ENCODE assay signal across 8 mouse cellular contexts in genomic region chr17:73174083-73174562, GRCm38 (mm10).
DNase-seq lines count a peak whose midpoint lies in the region; ATAC-seq and TF ChIP-seq lines count a peak whose summit lies in the region.

No protein-coding gene starts in this region.

- no peak overlapping the region for H3ac ChIP-seq in myocyte (ENCODE audit: control insufficient read depth, insufficient read length)

- H3K9ac ChIP-seq in embryonic facial prominence, embryonic 11.5 days (replicated peaks; ENCODE audit: low read length): no peak overlapping the region
- no peak overlapping the region for H3K9ac ChIP-seq in stomach, postnatal 0 days (ENCODE audit: low read length)

- no peak for ATAC-seq in Patski
- ATAC-seq in embryonic facial prominence, embryonic 11.5 days (replicated peaks; ENCODE audit: insufficient number of reproducible peaks, low FRiP score, low TSS enrichment, low read depth): no peak
- ATAC-seq in stomach, postnatal 0 days (ENCODE audit: low FRiP score, low TSS enrichment): peak; percentile 49; the same call in 1 of the 2 replicates

- peak in 1 of 2 experiments; percentile 30 for DNase-seq in layer of hippocampus, adult 2 months (ENCODE audit: low spot score in 2 of 2)
- DNase-seq in layer of hippocampus, adult 9-10 months (ENCODE audit: low spot score): no peak
- no peak for DNase-seq in Patski (ENCODE audit: low read depth, low spot score)
- peak; percentile 35 for DNase-seq in embryonic facial prominence, embryonic 11.5 days (ENCODE audit: low spot score)
- peak; percentile 58 to 80 for DNase-seq in heart, postnatal 10 days
- peak; percentile 27 for DNase-seq in large intestine, adult 2 months (ENCODE audit: low read depth, low spot score)
- DNase-seq in stomach, postnatal 0 days (ENCODE audit: low spot score): peak; percentile 59

- POLR2A ChIA-PET in Patski (lab: Charles Lee): no interaction called here

- no peak for TF ChIP-seq POLR2A in myocyte (IDR thresholded peaks at IDR 0.05; ENCODE audit: insufficient read length, low read depth)

- H3K4me1 ChIP-seq in embryonic facial prominence, embryonic 11.5 days (ENCODE audit: control insufficient read depth, insufficient read depth, low read length): no peaks in the 10 kb centered on the region
- H3K4me1 ChIP-seq in stomach, postnatal 0 days (replicated peaks; ENCODE audit: control insufficient read depth, insufficient read depth): no peaks in the 10 kb centered on the region

- no peaks in the 10 kb centered on the region for H3K36me3 ChIP-seq in embryonic facial prominence, embryonic 11.5 days (replicated peaks; ENCODE audit: control insufficient read depth, insufficient read depth, low read depth, low read length)
- H3K36me3 ChIP-seq in myocyte (ENCODE audit: control insufficient read depth, insufficient read depth): peaks cover 4% of the 10 kb centered on the region
- H3K36me3 ChIP-seq in stomach, postnatal 0 days (ENCODE audit: control insufficient read depth, insufficient read depth, low read length): no peaks in the 10 kb centered on the region

- WGBS in embryonic facial prominence, embryonic 11.5 days: 73% methylated on average over 5 of the region's 5 CpGs
- WGBS in large intestine, adult 2 months: 34% methylated on average over 5 of the region's 5 CpGs
- 30% methylated on average over 5 of the region's 5 CpGs for WGBS in stomach, postnatal 0 days

- H3K27me3 ChIP-seq in Patski (no peaks in the 10 kb centered on the region), myocyte (ENCODE audit: control insufficient read depth, insufficient read depth, insufficient read length) (no peaks in the 10 kb centered on the region)
- H3K27me3 ChIP-seq in embryonic facial prominence, embryonic 11.5 days (ENCODE audit: control insufficient read depth, insufficient read depth, low read length): no peaks in the 10 kb centered on the region
- no peaks in the 10 kb centered on the region for H3K27me3 ChIP-seq in stomach, postnatal 0 days (ENCODE audit: control insufficient read depth, insufficient read depth, low read length)

- in situ Hi-C loops in Patski (cut with MboI; ENCODE audit: low pct_unique_long_range_greater_than_20kb): no loop called here

- TF ChIP-seq CTCF in layer of hippocampus, adult 2 months (conservative IDR thresholded peaks at IDR 0.05): peak; percentile 77
- peak; percentile 71 for TF ChIP-seq CTCF in Patski (IDR thresholded peaks at IDR 0.05)
- TF ChIP-seq CTCF in stomach, postnatal 0 days (IDR thresholded peaks at IDR 0.05; ENCODE audit: low read depth): peak; percentile 84

- no peaks in the 10 kb centered on the region for H3K9me3 ChIP-seq in embryonic facial prominence, embryonic 11.5 days (replicated peaks; ENCODE audit: control insufficient read depth, low read length)
- no peaks in the 10 kb centered on the region for H3K9me3 ChIP-seq in stomach, postnatal 0 days (ENCODE audit: control insufficient read depth, low read length)

- no peak overlapping the region for H3K4me3 ChIP-seq in layer of hippocampus, adult 2 months
- no peak overlapping the region for H3K4me3 ChIP-seq in embryonic facial prominence, embryonic 11.5 days (ENCODE audit: low read depth, low read length)
- no peak overlapping the region for H3K4me3 ChIP-seq in myocyte
- H3K4me3 ChIP-seq in stomach, postnatal 0 days (ENCODE audit: low read depth, low read length): no peak overlapping the region

- no peak for TF ChIP-seq EP300 in stomach, postnatal 0 days (optimal IDR thresholded peaks at IDR 0.05)

- H3K4me2 ChIP-seq in embryonic facial prominence, embryonic 11.5 days (ENCODE audit: low read depth, low read length): no peak overlapping the region
- peak overlapping the region; percentile 57 for H3K4me2 ChIP-seq in myocyte (ENCODE audit: low read depth)
- no peak overlapping the region for H3K4me2 ChIP-seq in stomach, postnatal 0 days (replicated peaks; ENCODE audit: low read depth)

- H3K27ac ChIP-seq in layer of hippocampus, adult 2 months: no peak overlapping the region
- H3K27ac ChIP-seq in embryonic facial prominence, embryonic 11.5 days (replicated peaks; ENCODE audit: low read depth, low read length): no peak overlapping the region
- no peak overlapping the region for H3K27ac ChIP-seq in stomach, postnatal 0 days (replicated peaks)

- peaks cover 4% of the 10 kb centered on the region for H3K79me2 ChIP-seq in myocyte (ENCODE audit: control insufficient read depth, insufficient read depth)

- CTCF ChIA-PET in Patski (lab: Charles Lee): interaction anchor here (1.0 to 1.3 kb wide), 3 partner anchors 12 to 14 kb away, joined by 3 to 5 read pairs (median 4); no protein-coding TSS in a partner anchor

- intact Hi-C loops in heart, postnatal 10 days (cut with DNase I): no loop called here

TF ChIP-seq in myocyte, 11 proteins besides CTCF, POLR2A, EP300 and RAD21:
- no peak for TF ChIP-seq MYOD1 (IDR thresholded peaks at IDR 0.05; ENCODE audit: control insufficient read depth in 1 of 3, insufficient read length in 2 of 3, low read depth in 2 of 3)
- no peak for TF ChIP-seq USF1 (IDR thresholded peaks at IDR 0.05; ENCODE audit: low read depth)
- TF ChIP-seq CEBPB (IDR thresholded peaks at IDR 0.05; ENCODE audit: insufficient read depth, poor library complexity, severe bottlenecking): no peak
- no peak for TF ChIP-seq SRF (IDR thresholded peaks at IDR 0.05; ENCODE audit: control insufficient read depth, insufficient read length, low read depth)
- TF ChIP-seq TCF3 (IDR thresholded peaks at IDR 0.05; ENCODE audit: insufficient read length, low read depth): no peak
- no peak for TF ChIP-seq MYOG (IDR thresholded peaks at IDR 0.05; ENCODE audit: control insufficient read depth in 1 of 3, insufficient read depth in 1 of 3, insufficient read length in 2 of 3, low read depth in 2 of 3)
- no peak for TF ChIP-seq E2F4 (IDR thresholded peaks at IDR 0.05; ENCODE audit: insufficient read depth)
- TF ChIP-seq REST (IDR thresholded peaks at IDR 0.05; ENCODE audit: insufficient read depth, insufficient read length): no peak
- no peak for TF ChIP-seq POLR2AphosphoS2 (IDR thresholded peaks at IDR 0.05; ENCODE audit: insufficient read length, low read depth)
- no peak for TF ChIP-seq MAX (IDR thresholded peaks at IDR 0.05; ENCODE audit: low read depth)
- no peak for TF ChIP-seq TCF12 (IDR thresholded peaks at IDR 0.05; ENCODE audit: insufficient read depth, poor library complexity, severe bottlenecking)
TF ChIP-seq in myocyte: peak in this region for 0.

Comparison
In these comparisons a context has a peak if more than half of its experiments do, and no peak if none do; other contexts are left out.
1. DNase-seq: peak in embryonic facial prominence, embryonic 11.5 days (single experiment), heart, postnatal 10 days (2 of 2), large intestine, adult 2 months (single experiment) and stomach, postnatal 0 days (single experiment); none in layer of hippocampus, adult 9-10 months (single experiment) and Patski (single experiment).
2. Peak in every context shown above with its lines, with median percentiles within 50 percentile points of each other: CTCF ChIP-seq.